Mouse (Mus musculus) telencephalon, adult 2 months (tissue): Measurements from ENCODE around the gene Oasl1.
"Not testable (repeated sequence)": the region's sequence is repeated elsewhere in the genome, so short reads cannot be mapped to it uniquely, and the experiment has no call there.

Source experiments
- DNase-seq: peaks from one replicate; pipeline ENCODE4 v3.0.0-alpha.2; 2011; ENCODE audit warnings: low read depth, low spot score

Gene Oasl1

DNA sequence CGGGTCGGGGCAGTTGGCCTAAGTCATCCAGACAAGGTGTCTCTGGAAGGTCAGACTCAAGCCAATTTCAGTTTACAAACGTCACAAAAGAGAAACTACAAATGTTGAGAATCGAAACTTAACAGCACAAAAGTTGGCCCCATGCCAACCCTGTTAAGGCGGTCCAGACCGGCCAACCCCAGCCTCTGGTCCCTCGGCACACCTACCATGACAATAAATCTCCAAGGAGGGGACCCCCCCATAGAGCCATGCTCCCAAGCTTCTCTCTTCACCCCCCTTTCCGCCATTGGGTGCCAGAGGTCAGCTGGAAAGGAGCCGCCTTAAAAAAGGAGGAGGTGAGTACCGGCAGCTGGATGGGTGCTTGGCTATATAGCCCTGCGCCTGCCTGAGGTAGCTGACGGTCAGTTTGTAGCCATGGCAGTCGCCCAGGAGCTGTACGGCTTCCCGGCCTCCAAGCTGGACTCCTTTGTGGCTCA lies at the start of gene Oasl1:
Gene Oasl1 (plus strand): TSS at position 243 of the 476 bp plus-strand sequence.
- no peak for DNase-seq

- DNase-seq = no peak
Observed at GRCm38 (mm10) chr5:114875858-114876257, 47.2 kb upstream of the Oasl1 start.

DNA sequence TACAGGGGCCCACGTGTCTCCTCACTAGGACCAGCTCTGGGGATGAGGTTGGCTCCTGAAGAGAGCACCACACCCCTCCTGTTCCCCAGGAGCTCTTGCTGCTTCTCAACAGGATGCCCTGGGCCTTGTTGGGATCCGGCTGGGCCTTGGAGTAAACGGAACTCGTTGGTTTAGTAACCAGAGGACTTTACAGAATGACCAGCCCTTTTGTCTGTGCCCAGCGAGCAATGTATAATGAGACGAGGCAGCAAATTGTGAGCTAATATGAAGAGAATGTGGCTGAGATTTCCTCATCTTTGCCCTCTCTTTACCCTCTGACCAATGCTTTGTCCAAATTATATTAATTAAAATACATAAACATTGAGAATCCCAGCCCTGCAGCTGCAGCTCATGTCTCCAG lies 46.7 kb upstream of the Oasl1 start:
- DNase-seq = no peak

DNA sequence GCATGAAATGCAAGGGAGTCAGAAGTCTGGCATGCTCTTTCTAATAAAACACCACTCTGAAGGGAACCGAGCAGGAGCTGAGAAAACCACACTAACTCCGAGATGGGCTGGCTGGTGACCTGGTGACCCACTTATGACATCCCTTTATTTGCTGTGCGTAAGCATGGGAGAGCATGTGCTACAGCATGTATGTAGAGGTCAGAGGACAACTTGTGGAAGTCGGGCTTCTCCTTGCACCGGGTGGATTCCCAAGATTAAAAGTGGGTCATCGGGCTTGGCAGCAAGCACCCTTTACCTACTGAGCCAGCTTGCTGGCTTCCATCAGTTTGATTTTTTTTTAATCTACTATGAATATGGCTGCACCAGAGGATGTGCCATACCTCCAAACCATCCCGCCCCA lies 45.6 kb upstream of the Oasl1 start:
- no peak for DNase-seq

DNA sequence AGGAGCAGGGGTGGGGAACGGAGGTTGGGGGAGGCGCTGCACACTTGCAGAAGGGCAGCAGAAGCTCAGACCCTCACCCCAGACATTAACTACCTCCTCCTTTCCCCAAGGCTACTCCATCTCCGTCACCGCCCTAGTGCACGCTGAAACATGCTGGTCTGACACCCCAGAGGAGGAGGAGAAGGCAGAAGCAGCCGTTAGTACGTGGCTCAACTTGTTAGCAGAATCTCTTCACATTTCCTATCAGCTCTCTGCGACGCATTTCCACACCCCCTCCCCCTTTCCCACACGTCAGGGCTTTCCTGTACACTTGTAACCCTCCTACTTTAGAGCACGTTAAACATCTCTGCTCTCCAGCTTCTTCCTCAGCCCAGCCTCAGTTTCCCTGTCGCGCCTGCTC lies 43.6 kb upstream of the Oasl1 start:
- DNase-seq = no peak

DNA sequence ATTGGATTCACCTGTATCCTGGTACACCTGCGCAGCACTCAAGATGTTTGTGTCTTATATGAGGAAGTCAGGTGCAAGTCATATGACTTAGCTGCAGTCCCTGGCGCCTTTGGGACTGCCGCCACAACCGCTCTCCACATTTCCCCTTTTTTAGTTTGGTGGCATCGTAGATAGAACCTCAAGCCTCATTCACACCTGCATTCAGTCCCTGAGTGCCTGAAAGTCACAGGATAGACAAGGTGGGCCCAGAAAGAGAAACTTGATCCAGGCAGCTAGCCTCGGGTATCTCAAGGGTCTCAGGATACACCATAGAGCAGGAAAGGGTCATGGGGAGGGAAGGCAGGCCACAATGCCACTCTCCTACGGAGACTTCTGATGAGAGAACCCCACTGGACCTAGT lies 40.7 kb upstream of the Oasl1 start:
- not testable (repeated sequence) for DNase-seq

GRCm38 (mm10) chr5:114883022-114883421 lies 40.0 kb upstream of the Oasl1 start:
- no peak for DNase-seq

DNA sequence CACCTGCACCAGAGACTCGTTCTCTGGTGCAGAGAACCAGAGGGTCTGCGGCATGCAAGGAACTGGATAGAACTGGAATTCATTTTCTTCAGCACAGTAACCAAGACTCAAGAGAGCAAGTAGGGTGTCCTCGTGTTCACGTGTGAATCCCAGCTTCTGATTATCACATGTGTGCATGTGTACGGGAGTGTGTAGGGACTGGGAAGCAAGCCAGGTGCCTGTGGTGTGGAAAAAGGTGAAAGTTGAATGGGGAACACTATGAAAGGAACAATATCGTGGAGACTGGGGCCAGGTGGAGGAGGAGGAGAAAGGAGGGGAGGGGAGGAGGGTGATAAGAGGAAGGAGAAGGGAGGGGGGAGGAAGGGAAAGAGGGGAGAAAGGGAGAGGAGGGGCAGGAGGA lies 36.2 kb upstream of the Oasl1 start:
- DNase-seq = no peak

- DNase-seq = no peak
Observed at GRCm38 (mm10) chr5:114888995-114889394, 34.0 kb upstream of the Oasl1 start.

DNA sequence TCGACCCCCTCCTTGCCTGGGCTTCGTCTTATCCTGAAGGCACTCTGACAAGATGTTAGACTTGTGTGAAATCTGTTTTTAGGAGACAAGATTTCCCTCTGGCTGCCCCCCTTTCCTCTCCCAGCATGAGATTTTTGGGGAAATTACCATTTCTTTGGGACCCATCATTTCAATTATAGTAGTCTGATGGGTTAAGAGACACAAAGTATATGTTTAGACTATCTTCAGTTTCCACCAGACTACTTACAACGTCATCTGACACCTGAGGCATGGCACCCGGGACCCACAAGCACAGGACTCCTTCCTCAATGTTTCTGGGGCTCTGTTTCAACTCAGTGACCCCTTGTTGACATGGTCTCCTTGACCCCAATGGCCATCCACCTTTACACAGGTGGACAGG lies 27.5 kb upstream of the Oasl1 start:
- no peak for DNase-seq

DNA sequence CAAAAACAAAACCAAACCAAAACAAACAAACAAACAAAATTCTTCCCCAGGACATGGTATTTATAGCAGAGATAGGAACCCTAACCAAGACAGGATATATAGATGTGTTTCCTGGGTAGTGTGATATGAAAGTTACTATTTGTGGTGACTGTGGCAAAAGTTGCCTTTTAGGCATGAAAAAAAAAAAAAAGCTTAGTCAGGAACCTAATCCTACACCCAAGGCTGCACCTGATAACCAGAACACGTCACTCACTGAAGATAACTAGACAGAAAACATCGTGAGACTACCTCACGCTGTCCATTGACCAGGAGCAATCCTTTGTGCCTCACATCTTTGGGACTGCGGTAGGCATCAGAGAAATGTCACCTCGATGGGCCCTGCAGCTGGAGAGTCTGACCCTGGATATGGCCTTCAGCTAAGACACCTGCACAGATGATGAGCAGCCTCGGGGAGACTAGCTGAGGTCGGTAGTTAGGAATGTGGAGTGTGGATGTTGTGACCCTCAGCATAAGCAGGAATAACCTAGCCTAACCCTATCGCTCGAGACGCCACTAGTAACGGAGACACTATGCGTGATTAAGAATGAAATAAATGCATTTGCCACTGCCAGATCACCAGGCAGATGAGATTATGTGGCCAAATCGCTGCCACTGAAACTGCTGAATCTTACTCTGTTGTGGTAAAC lies 26.2 kb upstream of the Oasl1 start, which contains the start of gene Oasl2:
Gene Oasl2 (plus strand): TSS at position 249 of the 686 bp plus-strand sequence.
- DNase-seq = no peak

- no peak for DNase-seq
Observed at GRCm38 (mm10) chr5:114897374-114897793, 25.7 kb upstream of the Oasl1 start.

GRCm38 (mm10) chr5:114898857-114899256 lies 24.2 kb upstream of the Oasl1 start:
- DNase-seq = no peak

- DNase-seq = no peak
Observed at GRCm38 (mm10) chr5:114902413-114902812, 20.6 kb upstream of the Oasl1 start.

GRCm38 (mm10) chr5:114908598-114909305 lies 14.3 kb upstream of the Oasl1 start:
- DNase-seq = no peak

GRCm38 (mm10) chr5:114913686-114914085 lies 9.4 kb upstream of the Oasl1 start:
- DNase-seq = no peak

GRCm38 (mm10) chr5:114914855-114915254 lies 8.2 kb upstream of the Oasl1 start:
- no peak for DNase-seq

DNA sequence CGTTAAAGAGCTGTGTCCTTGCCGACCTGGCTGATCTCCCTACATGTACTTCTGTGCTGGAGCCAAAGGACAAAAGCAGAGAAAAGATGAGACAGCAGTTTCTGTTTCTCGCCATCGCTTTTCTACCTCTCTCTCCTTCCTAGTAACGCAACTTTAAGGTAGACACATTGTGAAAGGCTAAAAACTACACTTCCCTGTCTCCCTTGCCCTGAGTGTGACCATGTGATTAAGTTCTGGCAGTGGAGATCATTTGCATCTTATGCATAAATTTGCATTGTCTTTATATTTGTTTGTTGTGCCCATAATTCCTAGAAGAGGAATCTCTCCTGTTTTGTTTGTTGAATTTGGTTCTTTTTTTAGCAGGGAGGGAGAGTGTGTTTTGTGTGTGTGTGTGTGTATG lies 7.2 kb upstream of the Oasl1 start:
- DNase-seq = no peak

DNA sequence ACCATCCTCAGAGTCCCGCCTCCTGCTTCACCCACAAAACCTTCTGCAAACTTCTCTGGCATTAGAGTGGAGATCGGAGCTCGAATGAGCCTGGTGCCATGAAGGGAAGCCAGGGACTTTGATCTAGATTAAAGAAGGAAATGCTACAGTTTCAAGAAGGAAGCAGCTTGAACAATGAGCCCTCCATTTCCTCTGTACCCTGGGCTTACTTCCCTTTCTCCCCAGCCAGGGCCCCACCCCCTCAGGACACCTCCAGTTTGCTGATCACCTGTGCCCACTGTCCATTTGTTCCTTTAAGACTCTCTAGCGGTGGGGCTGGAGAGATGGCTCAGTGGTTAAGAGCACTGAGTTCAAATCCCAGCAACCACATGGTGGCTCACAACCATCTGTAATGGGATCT lies 6.3 kb upstream of the Oasl1 start:
- DNase-seq = no peak

GRCm38 (mm10) chr5:114917357-114917756 lies 5.7 kb upstream of the Oasl1 start:
- not testable (repeated sequence) for DNase-seq

GRCm38 (mm10) chr5:114921551-114922365 lies 1.3 kb upstream of the Oasl1 start:
- DNase-seq = no peak

- DNase-seq = no peak
Observed at GRCm38 (mm10) chr5:114922366-114922731, 691 bp upstream of the Oasl1 start.
